Mouse (Mus musculus) forebrain, postnatal 0 days (tissue): ENCODE measurements around the gene Zfp503. TPM values are rescaled to one million over a fixed set of nuclear protein-coding genes. Genes with fewer than 3 reads are reported as not detected.

ENCODE experiments used
- ATAC-seq: fragments of 200-750 bp; cut with Nextera tagmentation; 2 replicates; pipeline ENCODE4 v1.8.0; 2017; ENCODE audit warnings: mild to moderate bottlenecking, moderate library complexity
- DNase-seq: peaks from one replicate; pipeline ENCODE4 v3.0.0-alpha.2; 2015
- H3K27ac ChIP-seq: fragments of 300-500 bp; sonication (generic); 2 replicates; pipeline ENCODE4 v1.5.1; 2014; ENCODE audit warnings: low read depth, mild to moderate bottlenecking, antibody characterized with exemption, low read length, moderate library complexity, mixed read lengths
- H3K27me3 ChIP-seq: fragments of 300-500 bp; sonication (generic); 2 replicates; pipeline ENCODE4 v1.6.1; 2014; ENCODE audit warnings: mild to moderate bottlenecking, low read length, mixed read lengths; ENCODE audit not compliant: insufficient read depth
- H3K36me3 ChIP-seq: fragments of 300-500 bp; sonication (generic); 2 replicates; pipeline ENCODE4 v1.6.1; 2014; ENCODE audit warnings: mild to moderate bottlenecking, moderate library complexity; ENCODE audit not compliant: insufficient read depth
- H3K4me1 ChIP-seq: fragments of 300-500 bp; sonication (generic); 2 replicates; pipeline ENCODE4 v1.6.1; 2014; ENCODE audit warnings: antibody characterized with exemption; ENCODE audit not compliant: insufficient read depth
- H3K4me2 ChIP-seq: fragments of 300-500 bp; sonication (generic); 2 replicates; pipeline ENCODE4 v1.6.1; 2014; ENCODE audit warnings: low read depth, mild to moderate bottlenecking, moderate library complexity
- H3K4me3 ChIP-seq: fragments of 300-500 bp; sonication (generic); 2 replicates; pipeline ENCODE4 v1.5.1; 2014; ENCODE audit warnings: low read depth, low read length, mixed read lengths
- H3K9ac ChIP-seq: fragments of 300-500 bp; sonication (generic); 2 replicates; pipeline ENCODE4 v1.6.1; 2014; ENCODE audit warnings: mild to moderate bottlenecking
- H3K9me3 ChIP-seq: fragments of 300-500 bp; sonication (generic); 2 replicates; pipeline ENCODE4 v1.6.1; 2016; ENCODE audit warnings: low read length
- CTCF ChIP-seq: sonication (generic); IDR thresholded peaks from 2 replicates; pipeline ENCODE4 v1.5.1; 2016; ENCODE audit warnings: antibody characterized with exemption, control low read depth, low read depth
- WGBS: fragments of 180-500 bp; shearing (Covaris S2); extraction: QIAGEN DNeasy Blood & Tissue Kit; methylation state at CpG from one replicate; pipeline ENCODE4 v1.1.7; 2014; 5-methylcytosine and 5-hydroxymethylcytosine counted together
- microRNA-seq, 2 experiments: library from miRNA; unstranded; fragments of <30 nt; microRNA quantifications; one replicate each; pipeline ENCODE4; 2016
- polyA plus RNA-seq: library from polyadenylated mRNA; unstranded; fragments of >200 nt; fragmentation: Nextera tagmentation; extraction: Ambion mirVana; gene quantifications from 2 replicates; pipeline ENCODE4 v1.2.1, GENCODE M21; 2015
- total RNA-seq: library from RNA; depleted of rRNA; stranded (reverse); fragments of >200 nt; gene quantifications from 2 replicates; pipeline ENCODE4 v1.2.3, GENCODE M21; 2014; rRNA removed

Gene Zfp503
- total and polyA plus RNA-seq, 2 experiments from 2014 or later = 5.0 to 8.7 TPM

- DNase-seq (peak; percentile 25), ATAC-seq (peak; percentile 51)
- Histone ChIP-seq H3K4me3 (no peak overlapping the region), H3K4me2 (no peak overlapping the region), H3K4me1 (no peaks in the 10 kb centered on the region), H3K36me3 (no peaks in the 10 kb centered on the region), H3K9me3 (no peaks in the 10 kb centered on the region), H3K27me3 (no peaks in the 10 kb centered on the region), H3K9ac (no peak overlapping the region), H3K27ac (no peak overlapping the region)
- TF ChIP-seq CTCF = no peak
- WGBS = 34% methylated on average over 9 of the region's 9 CpGs
These were observed 44.5 kb downstream of the Zfp503 start for GRCm38 (mm10) chr14:21944946-21945345.

DNA sequence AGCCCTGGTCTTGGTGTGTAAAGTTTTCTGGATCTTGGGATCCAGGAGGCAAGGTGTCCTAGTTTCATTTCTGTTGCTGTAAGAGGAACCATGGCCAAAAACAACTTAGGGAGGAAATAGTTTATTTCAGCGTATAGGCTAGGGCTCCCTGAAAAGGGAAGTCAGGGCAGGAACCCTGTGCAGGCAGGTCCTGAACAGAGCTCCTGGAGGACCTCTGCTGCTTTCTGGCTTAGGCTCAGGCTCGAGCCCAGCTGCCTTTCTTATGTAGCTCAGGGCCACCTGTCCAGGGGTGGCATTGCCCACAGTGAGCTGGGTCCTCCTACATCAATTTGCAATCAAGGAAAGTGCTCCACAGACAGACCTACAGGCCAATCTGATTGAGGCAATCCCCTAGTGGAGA lies 47.8 kb downstream of the Zfp503 start:
- ATAC-seq = no peak
- H3K4me2 ChIP-seq = no peak overlapping the region
- H3K9ac ChIP-seq = no peak overlapping the region
- 70% methylated on average over 2 of the region's 2 CpGs for WGBS
- H3K4me1 ChIP-seq = no peaks in the 10 kb centered on the region
- no peak for TF ChIP-seq CTCF
- no peak for DNase-seq
- H3K36me3 ChIP-seq = no peaks in the 10 kb centered on the region
- H3K9me3 ChIP-seq = no peaks in the 10 kb centered on the region
- no peak overlapping the region for H3K27ac ChIP-seq
- no peak overlapping the region for H3K4me3 ChIP-seq
- H3K27me3 ChIP-seq = no peaks in the 10 kb centered on the region

DNA sequence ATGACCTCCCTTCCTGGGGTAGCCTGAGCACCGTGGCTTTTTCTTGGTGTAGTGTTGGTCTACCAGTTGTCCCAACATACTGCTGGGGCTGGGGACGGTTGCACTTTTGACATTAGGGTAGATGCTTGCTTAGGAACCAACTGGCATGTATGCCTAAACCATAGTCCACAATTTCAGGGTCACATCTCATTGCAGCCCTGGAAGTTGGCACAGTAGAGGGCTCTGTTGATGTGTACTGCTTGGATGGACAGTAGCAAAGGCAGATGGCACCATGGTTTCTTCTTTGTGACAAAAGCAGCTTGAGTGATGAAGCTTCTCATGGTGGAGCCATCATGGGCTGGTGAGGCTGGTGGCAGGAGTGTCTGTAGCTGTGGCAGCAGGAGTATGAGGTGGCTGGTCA lies 52.3 kb downstream of the Zfp503 start:
- 88% methylated on average over 2 of the region's 2 CpGs for WGBS
- TF ChIP-seq CTCF = no peak
- DNase-seq = no peak

GRCm38 (mm10) chr14:21936102-21936630 lies 53.2 kb downstream of the Zfp503 start:
- DNase-seq = no peak

More for the DNA sequence above, 52.3 kb downstream of the Zfp503 start:
- no peaks in the 10 kb centered on the region for H3K36me3 ChIP-seq
- H3K4me3 ChIP-seq = no peak overlapping the region
- no peaks in the 10 kb centered on the region for H3K4me1 ChIP-seq
- H3K9ac ChIP-seq = no peak overlapping the region
- H3K4me2 ChIP-seq = no peak overlapping the region
- H3K27ac ChIP-seq = no peak overlapping the region
- no peaks in the 10 kb centered on the region for H3K27me3 ChIP-seq
- H3K9me3 ChIP-seq = no peaks in the 10 kb centered on the region
- no peak for ATAC-seq

More at GRCm38 (mm10) chr14:21936102-21936630, 53.2 kb downstream of the Zfp503 start:
- no peak for ATAC-seq
- H3K9me3 ChIP-seq = no peaks in the 10 kb centered on the region
- no peak overlapping the region for H3K4me2 ChIP-seq
- no peak overlapping the region for H3K27ac ChIP-seq
- H3K27me3 ChIP-seq = no peaks in the 10 kb centered on the region
- H3K9ac ChIP-seq = no peak overlapping the region
- H3K4me3 ChIP-seq = no peak overlapping the region
- no peaks in the 10 kb centered on the region for H3K36me3 ChIP-seq
- no peaks in the 10 kb centered on the region for H3K4me1 ChIP-seq
- 85% methylated on average over 6 of the region's 6 CpGs for WGBS
- TF ChIP-seq CTCF = no peak

Small RNA genes lying within 50 kb of the gene (microRNA-seq; reads per million reads assigned to microRNA genes)
- gene Gm27532 = 0 reads per million in 2 experiments

Other genes with a start within 250 kb of the Zfp503 start
- gene Samd8, start 239.1 kb downstream of the Zfp503 start, total RNA-seq = 62.4 and 67.6 TPM in 2 replicates
- gene Samd8, start 239.1 kb downstream of the Zfp503 start, polyA plus RNA-seq = 18.2 and 28.4 TPM in 2 replicates
- gene Dusp13, start 238.4 kb downstream of the Zfp503 start, total RNA-seq = 0.57 TPM in 1 of 2 replicates, not detected in the other
- gene Dusp13, start 238.4 kb downstream of the Zfp503 start, polyA plus RNA-seq = 0.23 TPM in 1 of 2 replicates, not detected in the other
- gene Vdac2, start 164.4 kb downstream of the Zfp503 start, total RNA-seq = 201 and 204 TPM in 2 replicates
- gene Vdac2, start 164.4 kb downstream of the Zfp503 start, polyA plus RNA-seq = 264 and 294 TPM in 2 replicates
- gene Comtd1, start 140.6 kb downstream of the Zfp503 start, total RNA-seq = 23.4 and 32.4 TPM in 2 replicates
- gene Comtd1, start 140.6 kb downstream of the Zfp503 start, polyA plus RNA-seq = 48.8 and 50.6 TPM in 2 replicates
- gene Lrmda, start 30.1 kb upstream of the Zfp503 start, total RNA-seq = 0.15 TPM in 1 of 2 replicates, not detected in the other
- 0.18 and 0.28 TPM in 2 replicates for gene Lrmda, start 30.1 kb upstream of the Zfp503 start, polyA plus RNA-seq